ENCODE assay signal across 8 mouse cellular contexts in genomic region chr11:106158930-106159215, GRCm38 (mm10). TPM values are rescaled to one million over a fixed set of nuclear protein-coding genes. Genes with fewer than 3 reads are reported as not detected.
A peak's percentile ranks its signal among the peaks of the same experiment; 100 is the strongest.
DNase-seq lines count a peak whose midpoint lies in the region; ATAC-seq and TF ChIP-seq lines count a peak whose summit lies in the region.

No protein-coding gene starts in this region.

- ATAC-seq in cerebellum, adult (ENCODE audit: insufficient number of reproducible peaks, low FRiP score, low TSS enrichment) = peak; percentile 7; the same call in 1 of the 2 replicates
- no peak for ATAC-seq in megakaryocyte, adult 5-6 weeks (ENCODE audit: poor library complexity, severe bottlenecking)
- peak; percentile 5 for ATAC-seq in limb, embryonic 12.5 days (ENCODE audit: insufficient number of reproducible peaks, insufficient read depth, low FRiP score, low TSS enrichment, low read depth)
- ATAC-seq in megakaryocyte-erythroid progenitor cell, adult 5-6 weeks (replicated peaks; ENCODE audit: low FRiP score, low TSS enrichment, poor library complexity, severe bottlenecking) = no peak

- peaks cover 68% of the 10 kb centered on the region for H3K4me1 ChIP-seq in megakaryocyte, embryonic 14.5 days
- H3K4me1 ChIP-seq in limb, embryonic 12.5 days (replicated peaks) = peaks cover 47% of the 10 kb centered on the region
- H3K4me1 ChIP-seq in small intestine, adult 2 months (ENCODE audit: control insufficient read depth, insufficient read depth, insufficient read length, low read length) = peaks cover 9% of the 10 kb centered on the region

- peaks cover 61% of the 10 kb centered on the region for H3K36me3 ChIP-seq in megakaryocyte, embryonic 14.5 days (replicated peaks; ENCODE audit: low read length)
- peaks cover 67% of the 10 kb centered on the region for H3K36me3 ChIP-seq in limb, embryonic 12.5 days
- H3K36me3 ChIP-seq in small intestine, adult 2 months (ENCODE audit: control insufficient read depth, insufficient read depth, low read length) = peaks cover 14% of the 10 kb centered on the region

- TF ChIP-seq CTCF in small intestine, adult 2 months (IDR thresholded peaks at IDR 0.05; ENCODE audit: extremely low read depth, insufficient read length, insufficient replicate concordance, low read depth, low read length) = no peak

- H3K9me3 ChIP-seq in megakaryocyte, embryonic 14.5 days = no peaks in the 10 kb centered on the region
- H3K9me3 ChIP-seq in limb, embryonic 12.5 days = no peaks in the 10 kb centered on the region

- H3K9ac ChIP-seq in limb, embryonic 12.5 days (replicated peaks) = peak overlapping the region; percentile 98

- H3K4me2 ChIP-seq in limb, embryonic 12.5 days = peak overlapping the region; percentile 95

- peak overlapping the region; percentile 100 for H3K27ac ChIP-seq in limb, embryonic 12.5 days
- H3K27ac ChIP-seq in small intestine, adult 2 months (ENCODE audit: insufficient read depth, low read depth, low read length) = peak overlapping the region; percentile 77

- WGBS in limb, embryonic 12.5 days = 37% methylated on average over 9 of the region's 9 CpGs
- 37% methylated on average over 9 of the region's 9 CpGs for WGBS in small intestine, adult 2 months

- H3K27me3 ChIP-seq in megakaryocyte, embryonic 14.5 days (replicated peaks) = peaks cover 32% of the 10 kb centered on the region
- H3K27me3 ChIP-seq in limb, embryonic 12.5 days = no peaks in the 10 kb centered on the region
- no peaks in the 10 kb centered on the region for H3K27me3 ChIP-seq in small intestine, adult 2 months (ENCODE audit: control insufficient read depth, insufficient read depth, low read length)

- no peak for DNase-seq in cerebellum, adult 8-10 months
- DNase-seq in thymus, postnatal 14 days = no peak

- no peak for TF ChIP-seq POLR2A in small intestine, adult 2 months (IDR thresholded peaks at IDR 0.05; ENCODE audit: low read depth, low read length)

- peak overlapping the region; percentile 95 for H3K4me3 ChIP-seq in megakaryocyte, embryonic 14.5 days (replicated peaks)
- H3K4me3 ChIP-seq in limb, embryonic 12.5 days (replicated peaks) = peak overlapping the region; percentile 85
- peak overlapping the region; percentile 73 for H3K4me3 ChIP-seq in small intestine, adult 2 months (ENCODE audit: low read depth, low read length)

RNA-seq across cellular contexts. Expression of gene Gm10840, which starts 1.8 kb away (rescaled TPM):
- polyA plus RNA-seq in megakaryocyte, embryonic 14.5 days (2012; ENCODE audit: insufficient read depth, low replicate concordance) = not detected in 2 replicates
- total RNA-seq in megakaryocyte, adult 5-6 weeks (2015) = 1.4 TPM in 1 of 2 replicates, not detected in the other
- total RNA-seq in megakaryocyte, adult 5-6 weeks (2017) = not detected in 2 replicates
- polyA plus RNA-seq in limb, embryonic 12.5 days (2016; fragmentation: Nextera tagmentation; extraction: Ambion mirVana) = not detected in 2 replicates
- not detected in 2 replicates for polyA plus RNA-seq in small intestine, adult 2 months (2012; rRNA removed)
- not detected in 2 replicates for total RNA-seq in megakaryocyte-erythroid progenitor cell, adult 5-6 weeks (2014; fragmentation: Nextera tagmentation)
- not detected in 2 replicates for total RNA-seq in megakaryocyte-erythroid progenitor cell, adult 5-6 weeks (2017)

RNA-seq across cellular contexts. Expression of gene Limd2, which starts 1.8 kb away (rescaled TPM):
- polyA plus RNA-seq in megakaryocyte, embryonic 14.5 days (2012; ENCODE audit: insufficient read depth, low replicate concordance) = 121 and 146 TPM in 2 replicates
- total RNA-seq in megakaryocyte, adult 5-6 weeks (2015) = 242 and 247 TPM in 2 replicates
- 56.3 and 61.8 TPM in 2 replicates for total RNA-seq in megakaryocyte, adult 5-6 weeks (2017)
- polyA plus RNA-seq in limb, embryonic 12.5 days (2016; fragmentation: Nextera tagmentation; extraction: Ambion mirVana) = 508 and 509 TPM in 2 replicates
- polyA plus RNA-seq in small intestine, adult 2 months (2012; rRNA removed) = 11.8 and 21.7 TPM in 2 replicates
- total RNA-seq in megakaryocyte-erythroid progenitor cell, adult 5-6 weeks (2014; fragmentation: Nextera tagmentation) = 12.0 and 18.5 TPM in 2 replicates
- total RNA-seq in megakaryocyte-erythroid progenitor cell, adult 5-6 weeks (2017) = 4.4 and 5.9 TPM in 2 replicates

RNA-seq across cellular contexts. Expression of gene Strada, which starts 43.1 kb away (rescaled TPM):
- 50.4 and 187 TPM in 2 replicates for polyA plus RNA-seq in megakaryocyte, embryonic 14.5 days (2012; ENCODE audit: insufficient read depth, low replicate concordance)
- 27.2 and 28.3 TPM in 2 replicates for total RNA-seq in megakaryocyte, adult 5-6 weeks (2015)
- total RNA-seq in megakaryocyte, adult 5-6 weeks (2017) = 20.3 and 26.1 TPM in 2 replicates
- polyA plus RNA-seq in limb, embryonic 12.5 days (2016; fragmentation: Nextera tagmentation; extraction: Ambion mirVana) = 31.1 and 33.2 TPM in 2 replicates
- polyA plus RNA-seq in small intestine, adult 2 months (2012; rRNA removed) = 4.4 and 7.4 TPM in 2 replicates
- total RNA-seq in megakaryocyte-erythroid progenitor cell, adult 5-6 weeks (2014; fragmentation: Nextera tagmentation) = 20.3 and 29.6 TPM in 2 replicates
- 9.8 and 15.5 TPM in 2 replicates for total RNA-seq in megakaryocyte-erythroid progenitor cell, adult 5-6 weeks (2017)

RNA-seq across cellular contexts. Expression of gene Ccdc47, which starts 57.3 kb away (rescaled TPM):
- polyA plus RNA-seq in megakaryocyte, embryonic 14.5 days (2012; ENCODE audit: insufficient read depth, low replicate concordance) = 1.4 and 4.7 TPM in 2 replicates
- 25.8 and 36.0 TPM in 2 replicates for total RNA-seq in megakaryocyte, adult 5-6 weeks (2015)
- total RNA-seq in megakaryocyte, adult 5-6 weeks (2017) = 110 and 156 TPM in 2 replicates
- polyA plus RNA-seq in limb, embryonic 12.5 days (2016; fragmentation: Nextera tagmentation; extraction: Ambion mirVana) = 73.9 and 78.5 TPM in 2 replicates
- polyA plus RNA-seq in small intestine, adult 2 months (2012; rRNA removed) = 2.2 and 4.8 TPM in 2 replicates
- total RNA-seq in megakaryocyte-erythroid progenitor cell, adult 5-6 weeks (2014; fragmentation: Nextera tagmentation) = 33.8 and 41.7 TPM in 2 replicates
- 218 and 232 TPM in 2 replicates for total RNA-seq in megakaryocyte-erythroid progenitor cell, adult 5-6 weeks (2017)

RNA-seq across cellular contexts. Expression of gene Ddx42, which starts 57.9 kb away (rescaled TPM):
- 4.9 and 12.1 TPM in 2 replicates for polyA plus RNA-seq in megakaryocyte, embryonic 14.5 days (2012; ENCODE audit: insufficient read depth, low replicate concordance)
- total RNA-seq in megakaryocyte, adult 5-6 weeks (2015) = 28.6 and 30.3 TPM in 2 replicates
- 51.7 and 62.6 TPM in 2 replicates for total RNA-seq in megakaryocyte, adult 5-6 weeks (2017)
- polyA plus RNA-seq in limb, embryonic 12.5 days (2016; fragmentation: Nextera tagmentation; extraction: Ambion mirVana) = 107 and 111 TPM in 2 replicates
- polyA plus RNA-seq in small intestine, adult 2 months (2012; rRNA removed) = 2.1 and 5.2 TPM in 2 replicates
- 65.1 and 66.6 TPM in 2 replicates for total RNA-seq in megakaryocyte-erythroid progenitor cell, adult 5-6 weeks (2014; fragmentation: Nextera tagmentation)
- total RNA-seq in megakaryocyte-erythroid progenitor cell, adult 5-6 weeks (2017) = 82.7 and 126 TPM in 2 replicates

Comparison
In these comparisons a context has a peak if more than half of its experiments do, and no peak if none do; other contexts are left out.
1. ATAC-seq: peak in cerebellum, adult (single experiment) and limb, embryonic 12.5 days (single experiment); none in megakaryocyte, adult 5-6 weeks (single experiment) and megakaryocyte-erythroid progenitor cell, adult 5-6 weeks (single experiment).
2. Peak in every context shown above with its lines, with median percentiles within 50 percentile points of each other: H3K4me3 ChIP-seq.